Mouse (Mus musculus) ES-Bruce4 (cell line): ENCODE data around the gene Astn1.

ENCODE experiments used
- CTCF ChIP-seq: IDR thresholded peaks from one replicate; pipeline ENCODE4 v1.8.1; 2011; ENCODE audit warnings: low read depth, low read length
- EP300 ChIP-seq: IDR thresholded peaks from 2 replicates; pipeline ENCODE4 v1.6.1; 2011; ENCODE audit warnings: low read depth, low read length; ENCODE audit not compliant: insufficient read depth

DNA sequence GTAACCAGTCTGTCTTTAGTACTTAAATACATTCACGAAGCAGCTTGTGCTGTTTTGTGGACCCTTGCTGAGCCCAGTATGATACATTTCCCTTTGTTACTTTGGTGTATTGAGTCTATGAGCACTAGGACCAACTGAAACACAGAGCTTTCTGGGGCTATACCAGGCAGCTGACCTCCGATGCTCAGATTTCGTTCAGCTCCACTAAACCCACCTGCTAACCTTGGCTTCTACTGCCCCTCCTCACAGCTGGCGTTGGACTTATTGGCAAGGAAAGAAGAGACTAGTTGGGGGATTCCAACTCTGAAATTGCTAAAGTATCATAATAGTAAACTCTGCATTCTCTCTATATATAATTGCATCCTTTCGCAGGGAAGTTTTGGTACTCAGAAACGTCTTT lies 118.2 kb downstream of the Astn1 start:
- no peak for TF ChIP-seq CTCF
- no peak for TF ChIP-seq EP300
